Mouse (Mus musculus) neural tube, embryonic 12.5 days (tissue): ENCODE data around the gene Flnb. TPM values are rescaled to one million over a fixed set of nuclear protein-coding genes. Genes with fewer than 3 reads are reported as not detected.

Experiments used
- ATAC-seq: fragments of 200-750 bp; cut with Nextera tagmentation; 2 replicates; pipeline ENCODE4 v1.8.0; 2017; ENCODE audit warnings: low read depth, mild to moderate bottlenecking, moderate TSS enrichment, moderate library complexity; ENCODE audit not compliant: low FRiP score
- H3K27ac ChIP-seq: fragments of 300-500 bp; sonication (generic); 2 replicates; pipeline ENCODE4 v1.5.1; 2016
- H3K27me3 ChIP-seq: fragments of 300-500 bp; sonication (generic); replicated peaks from 2 replicates; pipeline ENCODE4 v1.6.1; 2016; ENCODE audit warnings: mild to moderate bottlenecking
- H3K36me3 ChIP-seq: fragments of 300-500 bp; sonication (generic); 2 replicates; pipeline ENCODE4 v1.6.1; 2016; ENCODE audit warnings: mild to moderate bottlenecking
- H3K4me1 ChIP-seq: fragments of 300-500 bp; sonication (generic); 2 replicates; pipeline ENCODE4 v1.6.1; 2016
- H3K4me2 ChIP-seq: fragments of 300-500 bp; sonication (generic); replicated peaks from 2 replicates; pipeline ENCODE4 v1.6.1; 2016; ENCODE audit warnings: mild to moderate bottlenecking
- H3K4me3 ChIP-seq: fragments of 300-500 bp; sonication (generic); 2 replicates; pipeline ENCODE4 v1.5.1; 2016
- H3K9ac ChIP-seq: fragments of 300-500 bp; sonication (generic); 2 replicates; pipeline ENCODE4 v1.6.1; 2016; ENCODE audit warnings: mild to moderate bottlenecking
- H3K9me3 ChIP-seq: fragments of 300-500 bp; sonication (generic); 2 replicates; pipeline ENCODE4 v1.6.1; 2016; ENCODE audit warnings: mild to moderate bottlenecking
- WGBS: fragments of 180-500 bp; shearing (Covaris S2); methylation state at CpG from one replicate; pipeline ENCODE4 v1.1.7; 2016; 5-methylcytosine and 5-hydroxymethylcytosine counted together
- polyA plus RNA-seq: library from polyadenylated mRNA; unstranded; fragments of >200 nt; fragmentation: Nextera tagmentation; extraction: Ambion mirVana; gene quantifications from 2 replicates; pipeline ENCODE4 v1.2.1, GENCODE M21; 2016

Gene Flnb
- polyA plus RNA-seq, 1 experiment from 2014 or later: 16.8 TPM

- Histone ChIP-seq H3K4me3 (no peak overlapping the region), H3K27ac (no peak overlapping the region), H3K36me3 (no peaks in the 10 kb centered on the region), H3K27me3 (no peaks in the 10 kb centered on the region), H3K9ac (no peak overlapping the region), H3K4me1 (peaks cover 6% of the 10 kb centered on the region), H3K4me2 (no peak overlapping the region), H3K9me3 (0 out of 2 replicates have a peak, but pooled peaks cover 4% of the 10 kb centered on the region)
- WGBS: 93% methylated on average over 5 of the region's 5 CpGs
- no peak for ATAC-seq
Observed at GRCm38 (mm10) chr14:7832440-7832783, 14.7 kb downstream of the Flnb start.

DNA sequence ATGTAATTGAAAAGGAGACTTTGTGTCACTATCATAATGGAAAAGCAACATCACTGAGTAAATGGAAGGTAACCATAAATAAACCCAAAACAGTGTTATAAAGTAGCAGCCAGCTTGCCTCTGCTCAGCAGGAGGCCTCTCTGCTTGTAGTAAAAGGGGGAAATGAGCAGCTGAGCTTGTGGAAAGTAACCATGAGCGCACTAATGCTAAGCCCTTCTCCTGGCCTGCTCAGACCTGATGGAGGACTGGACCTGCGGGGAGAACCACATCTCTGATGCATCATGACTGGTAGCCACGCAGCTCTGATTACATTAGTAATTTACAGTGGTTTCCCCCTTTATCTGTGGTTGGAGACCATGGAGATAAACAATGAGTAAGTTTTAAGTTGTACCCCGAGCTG is 15.7 kb downstream of the Flnb start:
- ATAC-seq: no peak
- WGBS: 60% methylated on average over 4 of the region's 4 CpGs

GRCm38 (mm10) chr14:7838564-7839089 is 20.9 kb downstream of the Flnb start:
- Histone ChIP-seq H3K27me3 (no peaks in the 10 kb centered on the region), H3K27ac (no peak overlapping the region), H3K4me2 (no peak overlapping the region), H3K4me3 (no peak overlapping the region), H3K36me3 (no peaks in the 10 kb centered on the region), H3K4me1 (peaks cover under 1% of the 10 kb centered on the region; the same call in 1 of the 2 replicates), H3K9me3 (no peaks in the 10 kb centered on the region), H3K9ac (no peak overlapping the region)
- ATAC-seq: no peak
- WGBS: 86% methylated on average over 5 of the region's 5 CpGs

More for the DNA sequence above, 15.7 kb downstream of the Flnb start:
- 0 out of 2 replicates have a peak, but pooled peaks cover 4% of the 10 kb centered on the region for H3K9me3 ChIP-seq
- H3K27ac ChIP-seq: no peak overlapping the region
- no peak overlapping the region for H3K4me3 ChIP-seq
- H3K27me3 ChIP-seq: no peaks in the 10 kb centered on the region
- H3K4me1 ChIP-seq: peaks cover 6% of the 10 kb centered on the region
- H3K9ac ChIP-seq: no peak overlapping the region
- no peaks in the 10 kb centered on the region for H3K36me3 ChIP-seq
- H3K4me2 ChIP-seq: no peak overlapping the region

DNA sequence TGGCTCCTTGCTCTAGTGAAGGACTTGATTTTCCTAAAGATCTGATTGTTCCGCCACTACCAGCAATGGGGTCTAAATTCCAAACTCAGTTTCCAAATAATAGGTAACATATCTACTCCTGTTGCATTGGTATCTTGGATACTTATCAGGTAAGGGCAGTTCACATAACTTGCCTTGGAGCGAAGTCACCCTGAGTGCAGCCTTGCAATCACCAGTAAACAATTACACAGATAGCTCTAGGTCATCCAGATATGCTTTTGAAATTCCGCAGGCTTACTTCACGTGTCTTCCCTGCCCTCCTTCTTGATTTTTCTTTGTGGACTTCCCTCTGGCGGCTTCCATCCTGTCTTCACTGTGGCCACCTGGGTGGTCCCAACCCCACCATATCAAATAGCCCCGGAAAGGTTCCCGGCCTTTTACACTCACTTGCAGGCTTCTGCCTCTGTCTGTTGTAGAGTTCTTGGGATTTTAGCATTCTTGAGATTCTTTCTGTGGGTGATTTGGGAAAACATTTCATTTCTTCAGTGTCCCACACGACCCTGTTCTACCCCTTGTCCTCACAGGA is 22.3 kb downstream of the Flnb start:
- Histone ChIP-seq H3K9me3 (no peaks in the 10 kb centered on the region), H3K4me2 (no peak overlapping the region), H3K4me1 (no peaks in the 10 kb centered on the region), H3K27me3 (no peaks in the 10 kb centered on the region), H3K9ac (no peak overlapping the region), H3K36me3 (no peaks in the 10 kb centered on the region), H3K27ac (no peak overlapping the region), H3K4me3 (no peak overlapping the region)
- 56% methylated on average over 8 of the region's 8 CpGs for WGBS
- no peak for ATAC-seq

- no peaks in the 10 kb centered on the region for H3K9me3 ChIP-seq
- H3K4me1 ChIP-seq: peaks cover 8% of the 10 kb centered on the region
- H3K4me2 ChIP-seq: no peak overlapping the region
- 63% methylated on average over 15 of the region's 15 CpGs for WGBS
- no peaks in the 10 kb centered on the region for H3K27me3 ChIP-seq
- no peak overlapping the region for H3K9ac ChIP-seq
- H3K4me3 ChIP-seq: no peak overlapping the region
- no peak for ATAC-seq
- no peaks in the 10 kb centered on the region for H3K36me3 ChIP-seq
- no peak overlapping the region for H3K27ac ChIP-seq
Observed at GRCm38 (mm10) chr14:7842631-7843332, 25.0 kb downstream of the Flnb start.

GRCm38 (mm10) chr14:7846696-7847095 is 28.9 kb downstream of the Flnb start:
- Histone ChIP-seq H3K27ac (no peak overlapping the region), H3K27me3 (no peaks in the 10 kb centered on the region), H3K36me3 (no peaks in the 10 kb centered on the region), H3K4me2 (no peak overlapping the region), H3K9me3 (no peaks in the 10 kb centered on the region), H3K4me3 (no peak overlapping the region), H3K9ac (no peak overlapping the region), H3K4me1 (peaks cover 14% of the 10 kb centered on the region)
- no peak for ATAC-seq
- 84% methylated on average over 4 of the region's 4 CpGs for WGBS

DNA sequence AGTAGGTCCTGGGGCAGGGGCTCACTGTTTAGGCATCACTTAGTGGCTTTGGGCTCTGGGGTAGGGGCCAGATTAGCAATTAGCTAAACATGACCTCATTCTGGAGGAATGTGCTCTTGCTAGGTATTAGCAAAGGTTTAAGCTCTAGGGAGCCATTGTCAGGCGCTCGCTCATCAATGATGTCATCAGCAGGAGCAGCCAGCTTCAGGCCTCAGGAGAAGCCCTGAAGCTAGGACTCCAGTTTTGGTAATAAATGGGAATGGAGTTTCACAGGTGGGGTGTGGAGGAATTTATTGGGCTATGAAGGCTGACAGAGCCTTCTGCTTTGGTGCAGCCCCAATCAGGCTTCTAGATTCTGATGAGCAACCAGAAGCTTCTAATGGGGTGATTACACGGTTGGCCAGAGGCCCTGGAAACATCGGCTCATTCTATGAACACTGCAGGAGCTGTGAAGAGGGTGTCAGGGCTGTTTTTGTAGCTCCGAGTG is 30.0 kb downstream of the Flnb start:
- Histone ChIP-seq H3K27ac (no peak overlapping the region), H3K27me3 (no peaks in the 10 kb centered on the region), H3K4me3 (no peak overlapping the region), H3K9me3 (no peaks in the 10 kb centered on the region), H3K4me1 (peaks cover 14% of the 10 kb centered on the region), H3K9ac (no peak overlapping the region), H3K36me3 (no peaks in the 10 kb centered on the region), H3K4me2 (no peak overlapping the region)
- 20% methylated on average over 5 of the region's 5 CpGs for WGBS
- peak; percentile 49 for ATAC-seq

- Histone ChIP-seq H3K36me3 (no peaks in the 10 kb centered on the region), H3K27ac (no peak overlapping the region), H3K4me1 (peaks cover 18% of the 10 kb centered on the region), H3K4me3 (no peak overlapping the region), H3K27me3 (no peaks in the 10 kb centered on the region), H3K4me2 (no peak overlapping the region), H3K9me3 (no peaks in the 10 kb centered on the region), H3K9ac (no peak overlapping the region)
- no peak for ATAC-seq
- WGBS: 60% methylated on average over 3 of the region's 3 CpGs
Observed at GRCm38 (mm10) chr14:7850913-7851312, 33.2 kb downstream of the Flnb start.

GRCm38 (mm10) chr14:7851543-7852065 is 33.8 kb downstream of the Flnb start:
- H3K4me1 ChIP-seq: peaks cover 18% of the 10 kb centered on the region
- no peaks in the 10 kb centered on the region for H3K27me3 ChIP-seq
- WGBS: 13% methylated on average over 5 of the region's 5 CpGs
- H3K27ac ChIP-seq: no peak overlapping the region
- H3K4me2 ChIP-seq: no peak overlapping the region
- no peak for ATAC-seq
- H3K9me3 ChIP-seq: no peaks in the 10 kb centered on the region
- H3K36me3 ChIP-seq: no peaks in the 10 kb centered on the region
- no peak overlapping the region for H3K4me3 ChIP-seq
- no peak overlapping the region for H3K9ac ChIP-seq

GRCm38 (mm10) chr14:7853691-7854090 is 35.9 kb downstream of the Flnb start:
- Histone ChIP-seq H3K9me3 (no peaks in the 10 kb centered on the region), H3K4me1 (peaks cover 7% of the 10 kb centered on the region; the same call in 1 of the 2 replicates), H3K4me2 (no peak overlapping the region), H3K4me3 (no peak overlapping the region), H3K36me3 (no peaks in the 10 kb centered on the region), H3K27me3 (no peaks in the 10 kb centered on the region), H3K9ac (no peak overlapping the region), H3K27ac (no peak overlapping the region)
- 67% methylated on average over 11 of the region's 11 CpGs for WGBS
- peak; percentile 48; the same call in 1 of the 2 replicates for ATAC-seq

- WGBS: 91% methylated on average over 6 of the region's 6 CpGs
- no peaks in the 10 kb centered on the region for H3K36me3 ChIP-seq
Observed at GRCm38 (mm10) chr14:7854366-7854765, 36.6 kb downstream of the Flnb start.

GRCm38 (mm10) chr14:7855101-7855500 is 37.3 kb downstream of the Flnb start:
- no peak overlapping the region for H3K9ac ChIP-seq
- WGBS: 61% methylated on average over 6 of the region's 6 CpGs

More at GRCm38 (mm10) chr14:7854366-7854765, 36.6 kb downstream of the Flnb start:
- no peak for ATAC-seq
- Histone ChIP-seq H3K4me2 (no peak overlapping the region), H3K27ac (no peak overlapping the region), H3K4me3 (no peak overlapping the region), H3K9ac (no peak overlapping the region), H3K9me3 (no peaks in the 10 kb centered on the region), H3K27me3 (no peaks in the 10 kb centered on the region), H3K4me1 (peaks cover 7% of the 10 kb centered on the region; the same call in 1 of the 2 replicates)

More at GRCm38 (mm10) chr14:7855101-7855500, 37.3 kb downstream of the Flnb start:
- ATAC-seq: no peak
- Histone ChIP-seq H3K4me1 (peaks cover 7% of the 10 kb centered on the region; the same call in 1 of the 2 replicates), H3K9me3 (no peaks in the 10 kb centered on the region), H3K36me3 (no peaks in the 10 kb centered on the region), H3K27ac (no peak overlapping the region), H3K27me3 (no peaks in the 10 kb centered on the region), H3K4me2 (no peak overlapping the region), H3K4me3 (no peak overlapping the region)
